Mouse (Mus musculus): Measurements from ENCODE around the gene Nfe2l1. TPM values are rescaled to one million over a fixed set of nuclear protein-coding genes. Genes with fewer than 3 reads are reported as not detected.

The Nfe2l1 gene
- polyA plus RNA-seq (2016; fragmentation: Nextera tagmentation; extraction: Ambion mirVana), result 72.6 and 75.8 TPM in 2 replicates

- H3K9ac ChIP-seq, result peak within 1 kb of the TSS; percentile 89
- H3K4me3 ChIP-seq, result peak within 1 kb of the TSS; percentile 88
- H3K36me3 ChIP-seq, result peaks cover 17% of the 10 kb centered on the region
- WGBS, result under 1% methylated on average over 50 of the region's 51 CpGs
- peak; percentile 99 for ATAC-seq (ENCODE audit: insufficient number of reproducible peaks, insufficient read depth, low FRiP score, low TSS enrichment)
- peaks cover 44% of the 10 kb centered on the region for H3K4me1 ChIP-seq
- peak within 1 kb of the TSS; percentile 77 for H3K4me2 ChIP-seq (replicated peaks)
- H3K27me3 ChIP-seq, result no peaks in the 10 kb centered on the region
- H3K9me3 ChIP-seq, result no peaks in the 10 kb centered on the region
- H3K27ac ChIP-seq, result peak within 1 kb of the TSS; percentile 97
Observed at GRCm38 (mm10) chr11:96829813-96830538, at the start of gene Nfe2l1. Gene Nfe2l1 (minus strand): TSS chr11:96829968.

GRCm38 (mm10) chr11:96879359-96879758 is 49.6 kb upstream of the Nfe2l1 start:
- Histone ChIP-seq H3K4me1 (peaks cover 24% of the 10 kb centered on the region), H3K27me3 (no peaks in the 10 kb centered on the region), H3K36me3 (no peaks in the 10 kb centered on the region), H3K9ac (no peak overlapping the region), H3K4me2 (replicated peaks) (no peak overlapping the region), H3K9me3 (no peaks in the 10 kb centered on the region), H3K27ac (no peak overlapping the region), H3K4me3 (no peak overlapping the region)
- ATAC-seq (ENCODE audit: insufficient number of reproducible peaks, insufficient read depth, low FRiP score, low TSS enrichment), result no peak
- WGBS, result 33% methylated on average over 7 of the region's 7 CpGs

GRCm38 (mm10) chr11:96878715-96879114 is 48.9 kb upstream of the Nfe2l1 start:
- no peak overlapping the region for H3K4me2 ChIP-seq (replicated peaks)
- no peak overlapping the region for H3K4me3 ChIP-seq
- 52% methylated on average over 3 of the region's 3 CpGs for WGBS
- no peak overlapping the region for H3K27ac ChIP-seq
- H3K4me1 ChIP-seq, result peaks cover 30% of the 10 kb centered on the region
- H3K36me3 ChIP-seq, result no peaks in the 10 kb centered on the region
- no peak overlapping the region for H3K9ac ChIP-seq
- H3K9me3 ChIP-seq, result no peaks in the 10 kb centered on the region
- H3K27me3 ChIP-seq, result no peaks in the 10 kb centered on the region
- no peak for ATAC-seq (ENCODE audit: insufficient number of reproducible peaks, insufficient read depth, low FRiP score, low TSS enrichment)

GRCm38 (mm10) chr11:96877071-96877470 is 47.3 kb upstream of the Nfe2l1 start:
- Histone ChIP-seq H3K4me2 (replicated peaks) (no peak overlapping the region; the same call in 1 of the 2 replicates), H3K9me3 (no peaks in the 10 kb centered on the region), H3K4me3 (no peak overlapping the region), H3K9ac (peak overlapping the region; percentile 28; the same call in 1 of the 2 replicates), H3K27me3 (no peaks in the 10 kb centered on the region), H3K36me3 (no peaks in the 10 kb centered on the region), H3K27ac (peak overlapping the region; percentile 94), H3K4me1 (peaks cover 47% of the 10 kb centered on the region)
- no peak for ATAC-seq (ENCODE audit: insufficient number of reproducible peaks, insufficient read depth, low FRiP score, low TSS enrichment)
- WGBS, result 43% methylated on average over 4 of the region's 4 CpGs

- H3K4me3 ChIP-seq, result peak overlapping the region; percentile 27
- H3K4me2 ChIP-seq (replicated peaks), result peak overlapping the region; percentile 56
- peaks cover 47% of the 10 kb centered on the region for H3K4me1 ChIP-seq
- no peak; the same call in 1 of the 2 replicates for ATAC-seq (ENCODE audit: insufficient number of reproducible peaks, insufficient read depth, low FRiP score, low TSS enrichment)
- H3K36me3 ChIP-seq, result no peaks in the 10 kb centered on the region
- no peaks in the 10 kb centered on the region for H3K9me3 ChIP-seq
- H3K27ac ChIP-seq, result peak overlapping the region; percentile 94
- H3K27me3 ChIP-seq, result no peaks in the 10 kb centered on the region
- peak overlapping the region; percentile 28 for H3K9ac ChIP-seq
- 7% methylated on average over 13 of the region's 13 CpGs for WGBS
Observed at GRCm38 (mm10) chr11:96876300-96877040, 46.7 kb upstream of the Nfe2l1 start.

- Histone ChIP-seq H3K9ac (peak overlapping the region; percentile 28), H3K27me3 (no peaks in the 10 kb centered on the region), H3K9me3 (no peaks in the 10 kb centered on the region), H3K27ac (peak overlapping the region; percentile 94), H3K4me2 (replicated peaks) (peak overlapping the region; percentile 56), H3K4me3 (peak overlapping the region; percentile 27), H3K36me3 (no peaks in the 10 kb centered on the region), H3K4me1 (peaks cover 47% of the 10 kb centered on the region)
- ATAC-seq (ENCODE audit: insufficient number of reproducible peaks, insufficient read depth, low FRiP score, low TSS enrichment), result peak; percentile 68
- under 1% methylated on average over 35 of the region's 35 CpGs for whole genome bisulfite sequencing
Observed at GRCm38 (mm10) chr11:96875745-96876144, 46.0 kb upstream of the Nfe2l1 start.

- H3K9me3 ChIP-seq, result no peaks in the 10 kb centered on the region
- H3K4me2 ChIP-seq (replicated peaks), result peak overlapping the region; percentile 56
- 10% methylated on average over 4 of the region's 4 CpGs for WGBS
- no peaks in the 10 kb centered on the region for H3K27me3 ChIP-seq
- peak overlapping the region; percentile 27 for H3K4me3 ChIP-seq
- no peak for ATAC-seq (ENCODE audit: insufficient number of reproducible peaks, insufficient read depth, low FRiP score, low TSS enrichment)
- H3K4me1 ChIP-seq, result peaks cover 47% of the 10 kb centered on the region
- H3K9ac ChIP-seq, result no peak overlapping the region
- H3K36me3 ChIP-seq, result no peaks in the 10 kb centered on the region
- peak overlapping the region; percentile 94 for H3K27ac ChIP-seq
Observed at GRCm38 (mm10) chr11:96875270-96875669, 45.5 kb upstream of the Nfe2l1 start.

- Histone ChIP-seq H3K4me1 (peaks cover 47% of the 10 kb centered on the region), H3K36me3 (no peaks in the 10 kb centered on the region)
Observed at GRCm38 (mm10) chr11:96873601-96874140, 43.9 kb upstream of the Nfe2l1 start.

GRCm38 (mm10) chr11:96872441-96873379 is 42.9 kb upstream of the Nfe2l1 start:
- 5% methylated on average over 24 of the region's 24 CpGs for WGBS
- no peaks in the 10 kb centered on the region for H3K36me3 ChIP-seq
- H3K4me1 ChIP-seq, result peaks cover 47% of the 10 kb centered on the region
- peak overlapping the region; percentile 45 for H3K9ac ChIP-seq
- no peaks in the 10 kb centered on the region for H3K27me3 ChIP-seq
- no peaks in the 10 kb centered on the region for H3K9me3 ChIP-seq
- H3K27ac ChIP-seq, result peak overlapping the region; percentile 94
- peak overlapping the region; percentile 36 for H3K4me2 ChIP-seq (replicated peaks)
- peak overlapping the region; percentile 12; the same call in 1 of the 2 replicates for H3K4me3 ChIP-seq
- ATAC-seq (ENCODE audit: insufficient number of reproducible peaks, insufficient read depth, low FRiP score, low TSS enrichment), result peak; percentile 23; the same call in 1 of the 2 replicates

More at GRCm38 (mm10) chr11:96873601-96874140, 43.9 kb upstream of the Nfe2l1 start:
- H3K9me3 ChIP-seq, result no peaks in the 10 kb centered on the region
- H3K9ac ChIP-seq, result 0 out of 2 replicates have a peak overlapping the region, but pooled peaks have one; percentile 45
- no peaks in the 10 kb centered on the region for H3K27me3 ChIP-seq
- 16% methylated on average over 11 of the region's 11 CpGs for WGBS
- ATAC-seq (ENCODE audit: insufficient number of reproducible peaks, insufficient read depth, low FRiP score, low TSS enrichment), result no peak
- no peak overlapping the region for H3K4me3 ChIP-seq
- H3K27ac ChIP-seq, result peak overlapping the region; percentile 94
- H3K4me2 ChIP-seq (replicated peaks), result peak overlapping the region; percentile 36

GRCm38 (mm10) chr11:96867149-96867548 is 37.4 kb upstream of the Nfe2l1 start:
- H3K27me3 ChIP-seq, result peaks cover 4% of the 10 kb centered on the region; the same call in 1 of the 2 replicates
- peaks cover 23% of the 10 kb centered on the region for H3K4me1 ChIP-seq
- H3K36me3 ChIP-seq, result no peaks in the 10 kb centered on the region
- no peak overlapping the region for H3K4me2 ChIP-seq (replicated peaks)
- 15% methylated on average over 5 of the region's 5 CpGs for WGBS
- no peak overlapping the region for H3K9ac ChIP-seq
- ATAC-seq (ENCODE audit: insufficient number of reproducible peaks, insufficient read depth, low FRiP score, low TSS enrichment), result no peak
- H3K9me3 ChIP-seq, result no peaks in the 10 kb centered on the region
- H3K4me3 ChIP-seq, result no peak overlapping the region
- no peak overlapping the region for H3K27ac ChIP-seq

All from embryonic facial prominence, embryonic 12.5 days (tissue).